Mouse (Mus musculus) spleen, adult 2 months (tissue): ENCODE results near the gene Creb3l1.

Experiments
- CTCF ChIP-seq: fragments of 200-500 bp; IDR thresholded peaks from 2 replicates; pipeline ENCODE4 v1.5.1; 2011; ENCODE audit warnings: mild to moderate bottlenecking, inconsistent platforms; ENCODE audit not compliant: insufficient read depth, insufficient read length, insufficient replicate concordance; ENCODE audit errors: extremely low read depth
- POLR2A ChIP-seq: fragments of 200-500 bp; IDR thresholded peaks from 2 replicates; pipeline ENCODE4 v1.6.1; 2011; ENCODE audit warnings: low read depth, low read length, inconsistent platforms

DNA sequence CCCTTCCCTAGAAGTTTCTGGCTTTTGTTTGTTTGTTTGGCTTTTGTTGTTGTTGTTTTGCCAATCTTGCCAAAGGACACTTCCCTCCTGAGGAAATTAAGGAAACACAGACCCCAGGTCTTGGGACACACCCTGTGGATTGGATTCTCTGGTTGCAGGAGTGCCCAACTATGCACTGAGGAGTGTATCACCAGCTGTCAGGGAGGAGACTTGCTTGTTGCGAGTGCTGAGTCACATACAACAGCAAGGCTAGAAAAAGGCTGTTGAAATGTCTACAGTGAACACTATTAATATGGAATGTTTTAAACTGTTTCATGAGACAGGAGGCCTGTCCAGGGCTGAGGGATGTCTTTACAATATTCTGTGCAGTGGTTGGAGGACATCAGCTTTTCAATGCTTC, 42.6 kb upstream of the Creb3l1 start:
- TF ChIP-seq CTCF (no peak), POLR2A (no peak)
